Mouse (Mus musculus) A20 (cell line): ENCODE data around the gene Cfap298.

Experiments used
- DNase-seq: peaks from one replicate; pipeline ENCODE4 v3.0.0-alpha.2; 2011; ENCODE audit warnings: low read depth, low spot score

The Cfap298 gene

GRCm38 (mm10) chr16:90934687-90935328 is at the start of gene Cfap298:
Cfap298 (minus strand) TSS chr16:90935114.
- peak; percentile 99 for DNase-seq

- no peak for DNase-seq
Observed at GRCm38 (mm10) chr16:90971004-90971403, 36.1 kb upstream of the Cfap298 start.

- no peak for DNase-seq
Observed at GRCm38 (mm10) chr16:90966241-90966640, 31.3 kb upstream of the Cfap298 start.

DNA sequence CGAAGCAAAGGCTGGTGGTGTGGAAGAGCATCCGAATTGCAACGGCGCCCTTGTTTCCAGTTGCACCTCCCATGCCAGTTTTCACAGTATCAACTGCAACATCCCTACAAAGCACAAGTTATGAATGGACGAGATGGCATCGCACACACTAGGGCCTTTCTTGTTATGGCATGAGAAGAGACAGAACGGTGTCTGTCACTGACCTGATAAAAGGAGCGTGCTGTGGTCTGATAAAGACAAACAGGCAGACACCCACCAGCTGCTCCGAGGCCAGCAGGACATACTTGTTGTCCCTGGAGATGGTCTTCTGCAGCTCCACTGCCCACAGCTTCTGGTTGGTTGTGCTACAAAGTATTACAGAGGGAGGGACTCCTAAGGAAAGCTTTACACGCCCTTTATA is 29.4 kb upstream of the Cfap298 start:
- DNase-seq: no peak

DNA sequence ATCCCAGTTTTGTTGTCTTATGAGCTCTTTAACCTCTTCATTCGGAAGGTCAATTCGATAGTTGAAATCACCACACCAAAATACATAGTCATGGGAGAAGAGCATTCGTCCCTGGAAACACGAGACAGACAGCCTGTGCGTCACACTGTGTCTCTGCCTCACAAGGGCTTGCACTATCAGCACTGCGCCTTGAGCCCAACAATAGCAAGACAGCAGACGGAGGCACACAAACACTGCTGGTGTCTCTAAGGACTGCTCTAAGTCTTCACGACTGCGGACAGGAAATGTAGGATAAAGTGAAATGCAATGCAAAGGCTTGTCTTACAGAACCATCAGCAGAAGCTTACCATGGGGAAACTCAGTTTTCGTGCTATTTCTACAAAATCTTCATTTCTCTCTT is 29.0 kb upstream of the Cfap298 start:
- DNase-seq: no peak

- no peak for DNase-seq
Observed at GRCm38 (mm10) chr16:90963231-90963630, 28.3 kb upstream of the Cfap298 start.

- DNase-seq: no peak
Observed at GRCm38 (mm10) chr16:90958301-90959085, 23.6 kb upstream of the Cfap298 start.

- no peak for DNase-seq
Observed at GRCm38 (mm10) chr16:90955494-90955893, 20.6 kb upstream of the Cfap298 start.

DNA sequence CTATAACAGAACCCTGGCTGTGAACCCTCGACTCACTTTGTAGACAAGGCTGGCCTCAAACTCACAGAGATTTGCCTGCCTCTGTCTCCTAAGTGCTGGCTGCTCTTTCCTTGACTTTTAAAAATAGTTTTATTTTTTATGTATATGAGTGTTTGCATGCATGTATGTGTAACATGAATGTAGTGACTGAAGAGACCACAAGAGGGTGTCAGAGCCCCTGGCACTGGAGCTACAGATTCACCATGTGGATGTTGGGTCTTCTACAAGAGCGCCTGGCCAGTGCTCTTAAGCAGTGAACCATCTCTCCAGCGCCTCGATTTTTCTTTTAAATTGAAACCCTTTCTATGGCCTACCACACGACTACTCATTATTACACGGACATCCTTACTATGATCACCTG is 18.9 kb upstream of the Cfap298 start:
- peak; percentile 48 for DNase-seq

DNA sequence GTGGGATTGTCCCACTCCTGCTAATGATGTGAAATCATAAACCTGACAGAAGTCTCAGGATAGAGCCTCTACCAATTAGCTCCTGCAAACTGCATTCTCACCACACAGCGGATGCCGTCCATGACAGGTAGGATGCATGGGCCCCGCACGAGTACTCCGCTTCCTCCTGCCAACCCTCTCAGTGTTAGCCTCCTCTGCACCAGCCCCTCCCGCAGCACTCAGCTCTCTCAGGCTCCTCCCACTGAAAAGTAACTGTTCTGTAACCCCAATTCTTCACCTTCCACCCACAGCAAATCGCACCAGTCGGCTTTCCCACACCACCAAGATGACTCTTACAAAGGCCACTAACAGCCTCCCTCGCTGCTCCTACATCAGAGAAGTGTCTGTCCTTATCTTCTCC is 18.2 kb upstream of the Cfap298 start:
- DNase-seq: no peak

DNA sequence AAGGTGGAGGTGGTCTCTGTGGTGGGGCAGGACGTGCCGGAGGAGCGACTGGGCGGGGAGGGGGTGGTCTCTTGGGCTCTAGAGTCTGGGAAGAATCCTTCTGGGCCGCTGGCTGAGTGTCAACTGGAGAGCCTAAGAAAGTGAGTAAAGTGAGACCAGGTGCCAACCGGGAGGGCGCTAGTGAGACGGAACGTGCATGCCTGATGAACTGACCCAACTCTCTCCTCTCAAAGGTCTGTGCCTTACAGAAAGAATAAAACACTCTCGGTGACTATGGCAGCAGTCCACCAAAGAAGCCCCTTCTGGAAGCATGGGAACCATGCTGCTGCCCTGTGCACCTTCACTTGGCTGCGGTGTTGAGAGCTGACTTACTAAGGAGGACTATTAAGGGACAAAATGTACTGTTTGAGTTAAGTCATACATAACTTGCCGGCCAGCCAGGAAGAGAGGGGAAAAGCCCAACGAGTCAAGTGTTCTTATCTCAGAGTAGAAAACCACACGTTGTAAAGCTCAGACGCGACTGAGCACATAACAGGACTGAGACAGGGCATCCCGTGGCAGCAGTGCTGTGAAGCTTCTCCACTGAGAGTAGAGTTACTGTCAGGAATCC is 15.5 kb upstream of the Cfap298 start:
- DNase-seq: no peak

DNA sequence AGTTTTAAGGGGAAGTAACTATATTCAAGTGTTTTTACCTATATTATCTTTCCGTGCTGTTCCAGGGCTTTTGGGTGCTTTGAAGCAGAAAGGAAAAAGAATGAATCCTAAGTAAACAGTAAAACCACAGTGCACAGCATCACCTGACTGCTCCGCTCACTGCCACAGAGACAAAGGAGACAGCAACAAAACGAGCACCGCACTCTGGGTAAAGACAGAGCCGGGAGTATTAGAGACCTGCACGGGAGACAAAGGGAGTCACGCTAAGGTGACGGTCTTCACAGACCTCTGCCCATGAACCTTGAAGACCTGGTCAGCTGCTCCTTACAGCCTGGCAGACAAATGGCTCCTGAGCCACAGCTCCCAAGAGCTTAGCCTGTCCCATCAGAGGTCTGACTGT is 12.1 kb upstream of the Cfap298 start:
- DNase-seq: no peak

DNA sequence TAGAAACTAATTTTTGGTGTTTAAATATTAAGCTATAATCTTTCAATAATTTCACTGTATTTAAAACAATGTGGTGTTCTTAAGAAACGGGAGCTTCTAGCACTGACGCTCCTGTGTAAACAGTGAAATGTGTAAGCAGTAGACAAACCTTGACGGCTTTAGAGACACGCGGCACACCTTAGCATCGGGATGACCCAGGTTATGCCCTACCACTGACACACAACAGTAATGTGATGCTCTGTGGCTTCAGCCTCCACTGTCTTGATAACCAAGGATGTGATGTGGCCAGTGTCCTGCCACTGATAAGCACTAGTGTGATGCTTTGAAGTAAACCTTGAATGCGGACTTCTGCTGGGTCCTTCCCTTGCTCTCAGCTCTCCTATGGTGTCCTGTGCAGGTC is 6.3 kb upstream of the Cfap298 start:
- DNase-seq: no peak

DNA sequence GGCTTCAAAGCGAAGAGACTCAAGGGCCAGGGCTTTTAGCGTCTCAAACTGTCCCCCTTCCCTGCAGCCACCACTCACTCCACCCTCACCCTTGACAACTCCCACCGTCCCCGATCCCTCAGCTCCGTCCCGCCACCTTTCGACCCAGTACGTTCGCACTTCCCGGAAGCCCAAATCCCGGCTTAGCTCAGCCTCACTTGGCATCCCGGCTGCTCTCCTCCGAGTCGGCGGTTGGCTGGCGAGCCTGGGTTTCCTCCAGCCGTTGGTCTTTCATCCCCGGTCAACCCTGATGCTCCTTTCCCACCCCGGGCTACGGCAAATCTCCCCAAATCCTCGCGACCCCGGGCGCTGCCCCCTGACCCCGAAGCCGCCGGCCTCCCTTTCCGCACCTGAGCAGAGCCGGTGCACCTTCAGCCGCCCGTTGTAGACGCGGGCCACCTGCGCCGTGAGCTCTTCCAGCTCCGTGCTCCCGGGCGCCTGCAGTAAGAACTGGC is 674 bp downstream of the Cfap298 start:
- DNase-seq: no peak

GRCm38 (mm10) chr16:90933534-90934176 is 1.3 kb downstream of the Cfap298 start:
- DNase-seq: peak; percentile 21

DNA sequence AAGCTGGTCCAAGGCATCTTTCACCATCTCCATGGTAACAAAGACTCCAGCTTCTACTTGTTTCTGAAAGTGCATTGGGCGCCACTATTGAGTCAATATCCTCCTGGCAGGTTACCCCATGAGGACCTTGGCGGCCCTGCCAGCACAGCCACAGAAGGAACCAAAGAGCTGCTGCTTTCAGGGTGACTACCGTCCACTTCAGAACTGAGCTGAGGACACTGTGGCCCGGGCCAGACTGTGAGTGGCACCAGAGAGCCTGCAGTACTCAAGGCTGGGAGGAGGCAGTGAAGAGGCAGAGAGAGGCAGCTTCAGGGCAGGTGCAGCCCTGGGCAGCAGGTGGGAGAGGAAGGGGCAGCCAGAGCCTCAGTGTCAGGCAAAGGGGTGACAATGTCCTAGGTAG is 7.5 kb downstream of the Cfap298 start:
- no peak for DNase-seq

- DNase-seq: peak; percentile 64
Observed at GRCm38 (mm10) chr16:90925461-90925860, 9.5 kb downstream of the Cfap298 start.

DNA sequence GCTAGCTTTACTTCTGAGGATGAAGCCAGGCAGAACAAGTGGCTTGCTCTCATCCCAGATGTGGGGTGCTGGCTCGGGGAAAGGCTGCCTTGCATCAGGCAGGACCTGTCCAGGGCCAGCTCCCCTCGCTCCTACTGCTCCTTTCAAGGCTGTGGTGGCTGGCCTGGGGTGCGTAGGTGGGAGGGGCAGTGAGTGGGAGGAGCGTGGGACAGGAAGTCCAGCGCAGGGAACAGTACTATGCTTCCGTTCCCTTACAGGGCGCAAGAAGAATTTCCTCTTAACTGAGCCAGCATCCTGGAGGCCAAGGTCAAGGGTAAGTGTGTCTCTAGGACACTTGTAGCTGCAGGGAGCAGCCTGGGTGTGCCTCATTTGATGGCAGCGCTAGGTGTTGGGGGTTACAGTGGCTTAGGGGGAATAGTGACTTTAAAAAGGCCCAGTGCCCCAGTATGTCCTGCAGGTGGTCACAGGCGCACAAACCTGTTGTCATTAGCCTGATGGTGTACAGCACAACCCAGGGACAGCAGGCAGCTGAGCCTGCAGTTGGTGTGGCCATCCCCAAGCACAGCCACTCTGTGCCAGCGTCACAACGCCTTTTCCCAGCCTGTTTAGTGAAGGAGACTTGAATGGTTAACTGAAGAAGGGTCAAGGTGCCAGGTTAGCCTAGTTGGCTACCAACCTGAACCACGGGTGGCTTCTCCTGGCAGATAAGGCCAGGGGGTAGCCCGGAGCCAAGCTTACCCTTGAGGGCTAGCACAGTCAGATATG is 10.1 kb downstream of the Cfap298 start:
- DNase-seq: no peak

- no peak for DNase-seq
Observed at GRCm38 (mm10) chr16:90921471-90922159, 13.3 kb downstream of the Cfap298 start.

DNA sequence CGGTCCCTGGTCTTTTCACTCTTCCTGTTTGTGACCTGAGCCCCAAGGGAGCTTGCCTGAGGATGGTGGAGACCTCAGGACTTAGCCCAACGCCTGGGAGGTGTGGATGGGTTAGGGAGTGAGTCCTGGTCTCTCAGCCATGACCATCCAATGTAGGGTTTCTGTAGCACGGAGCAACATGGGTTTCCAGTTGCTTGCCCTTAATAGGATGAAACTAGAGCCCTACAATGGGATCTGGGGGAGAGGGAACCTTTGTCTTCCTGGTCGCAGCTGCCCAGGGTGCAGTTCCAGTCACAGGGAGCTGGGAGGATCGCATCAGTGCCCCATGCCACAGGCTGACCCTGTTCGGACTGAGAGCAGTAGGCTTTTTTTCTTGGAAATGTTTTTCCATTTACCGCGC is 17.8 kb downstream of the Cfap298 start:
- no peak for DNase-seq

GRCm38 (mm10) chr16:90916040-90916481 is 18.9 kb downstream of the Cfap298 start:
- no peak for DNase-seq
